Mouse (Mus musculus): ENCODE measurements around the gene S100a10.
"Not testable (repeated sequence)": the region's sequence is repeated elsewhere in the genome, so short reads cannot be mapped to it uniquely, and the experiment has no call there.

S100a10 gene

DNA sequence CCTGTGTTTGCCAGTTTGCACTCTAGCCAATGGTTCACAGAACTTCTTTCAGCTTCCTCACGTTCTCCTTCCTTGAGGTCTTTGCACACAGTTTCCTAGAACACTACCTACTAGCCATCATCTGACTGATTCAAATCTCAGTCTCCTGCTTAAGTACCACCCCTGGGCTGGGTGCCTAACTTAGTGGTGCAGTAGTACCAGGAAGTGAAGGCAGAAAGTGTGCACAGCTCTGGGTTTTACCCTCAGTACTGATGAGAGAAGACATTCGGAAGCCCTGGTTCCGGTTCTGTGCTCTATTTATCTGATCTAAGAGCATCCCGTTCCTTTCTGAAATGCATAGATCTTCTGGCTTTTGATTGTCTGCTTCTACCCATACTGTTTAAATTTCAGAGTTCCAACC, 26.8 kb downstream of the S100a10 start:
- no peak for DNase-seq

DNA sequence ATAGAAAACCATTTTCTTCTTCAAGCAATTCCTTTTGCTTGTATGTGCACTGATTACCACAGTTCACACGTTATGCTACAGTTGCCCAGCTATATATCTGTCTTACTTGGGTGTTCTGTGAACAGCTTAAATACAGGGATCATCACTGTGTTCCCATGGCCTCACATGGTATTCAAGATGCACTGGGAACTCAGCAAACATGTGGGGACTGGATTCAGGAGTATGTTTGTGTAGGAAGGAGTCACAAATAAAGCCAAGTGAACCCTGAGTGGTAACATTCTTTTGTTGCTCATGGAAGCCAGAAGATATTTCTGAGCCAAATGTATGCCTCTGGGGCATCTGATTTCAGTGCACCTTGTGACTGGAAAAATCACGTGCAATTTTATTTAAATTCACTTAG, 28.2 kb downstream of the S100a10 start:
- DNase-seq, result no peak

DNA sequence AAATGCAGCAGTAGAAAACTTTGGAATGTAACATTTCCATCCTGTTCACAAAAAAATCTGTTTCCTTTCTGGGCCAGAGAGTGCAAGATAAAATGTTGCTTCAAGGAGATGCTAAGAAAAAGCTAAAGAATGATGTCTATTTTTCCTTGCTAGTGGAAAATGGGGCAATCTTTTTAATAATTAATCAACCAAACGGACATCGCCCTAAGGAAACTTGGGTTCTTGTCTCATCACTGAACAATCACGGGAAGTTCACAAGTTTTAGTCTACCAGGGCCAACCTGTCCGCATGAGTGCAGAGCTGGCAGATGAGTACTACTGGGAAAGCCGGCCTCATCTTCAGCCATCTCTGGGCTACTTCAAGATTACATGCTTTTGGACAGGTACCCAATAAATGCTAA, 34.7 kb downstream of the S100a10 start:
- DNase-seq, result peak; percentile 86

DNA sequence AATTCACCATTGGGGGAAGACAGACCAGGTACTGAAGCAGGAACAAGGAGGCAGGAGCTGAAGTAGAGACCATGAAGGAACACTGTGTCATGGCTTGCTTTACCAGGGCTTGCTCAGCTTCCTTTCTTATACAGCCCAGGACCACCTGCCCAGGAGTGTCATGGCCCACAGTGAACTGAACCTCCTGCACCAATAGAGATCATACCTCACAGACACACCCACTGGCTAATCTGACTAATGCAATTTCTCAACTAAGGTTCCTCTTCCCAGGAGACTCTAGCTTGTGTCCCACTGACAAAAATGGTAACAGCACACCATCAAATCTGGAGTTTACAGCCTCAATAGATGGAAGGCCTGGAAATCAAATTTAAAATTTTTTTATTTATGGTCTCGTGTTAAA, 35.4 kb downstream of the S100a10 start:
- DNase-seq, result no peak

DNA sequence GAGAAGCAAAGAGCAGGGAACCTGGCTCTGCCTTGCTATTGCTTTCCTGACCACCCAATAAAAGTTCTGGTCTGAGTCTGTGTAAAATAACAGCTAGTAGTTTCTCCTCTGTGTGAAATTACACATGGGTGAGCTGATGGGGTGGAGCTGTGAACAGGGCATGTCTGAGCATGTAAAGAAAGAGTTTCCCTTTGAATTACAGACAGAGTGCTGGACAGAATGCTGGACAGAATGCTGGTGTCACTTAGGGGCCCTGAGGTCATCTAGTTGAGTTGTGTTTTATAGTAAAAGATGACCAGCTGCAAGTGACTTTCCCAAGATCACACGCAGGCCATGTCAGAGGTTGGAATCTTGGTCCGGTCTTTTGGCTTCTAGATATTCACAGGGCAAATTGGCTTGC, 37.2 kb downstream of the S100a10 start:
- DNase-seq, result no peak

DNA sequence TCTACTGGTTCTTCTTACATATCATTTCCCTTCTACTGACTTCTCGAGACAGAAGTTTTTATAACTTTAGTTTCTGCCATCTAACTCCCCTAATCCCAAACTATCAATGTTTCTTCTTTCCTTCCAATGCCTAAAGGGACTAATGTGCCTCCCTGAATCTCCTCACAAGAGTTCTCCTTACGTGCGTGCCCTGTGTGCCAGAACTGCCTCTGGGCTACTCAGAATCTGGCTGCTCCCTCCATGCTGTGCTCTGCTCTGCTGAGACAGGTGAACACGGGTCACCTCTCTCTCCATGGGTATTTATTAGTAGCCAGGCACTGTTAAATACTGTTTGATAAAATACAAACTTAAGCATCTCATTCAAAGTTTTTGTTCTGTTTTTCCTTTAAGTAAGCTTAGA, 38.1 kb downstream of the S100a10 start:
- no peak for DNase-seq

DNA sequence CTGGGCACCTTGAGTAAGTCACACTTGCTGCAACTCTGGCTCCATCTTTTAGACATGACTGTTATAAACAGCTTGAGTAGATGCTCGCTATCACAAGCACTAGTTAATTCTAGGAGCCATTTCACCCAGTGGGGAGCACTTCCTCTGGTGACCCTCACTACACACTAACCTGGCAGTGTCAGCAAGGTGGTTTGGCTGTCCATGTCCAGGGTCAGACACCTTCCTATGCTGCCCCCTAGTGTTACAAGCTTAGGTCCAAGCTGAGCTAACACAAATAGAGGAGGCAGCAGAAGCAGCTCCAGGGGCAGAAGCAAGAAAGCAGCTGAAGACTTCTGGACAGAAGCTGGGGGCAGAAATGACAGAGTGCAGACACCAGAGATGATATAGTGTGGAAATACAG, 38.6 kb downstream of the S100a10 start:
- DNase-seq, result peak; percentile 92

DNA sequence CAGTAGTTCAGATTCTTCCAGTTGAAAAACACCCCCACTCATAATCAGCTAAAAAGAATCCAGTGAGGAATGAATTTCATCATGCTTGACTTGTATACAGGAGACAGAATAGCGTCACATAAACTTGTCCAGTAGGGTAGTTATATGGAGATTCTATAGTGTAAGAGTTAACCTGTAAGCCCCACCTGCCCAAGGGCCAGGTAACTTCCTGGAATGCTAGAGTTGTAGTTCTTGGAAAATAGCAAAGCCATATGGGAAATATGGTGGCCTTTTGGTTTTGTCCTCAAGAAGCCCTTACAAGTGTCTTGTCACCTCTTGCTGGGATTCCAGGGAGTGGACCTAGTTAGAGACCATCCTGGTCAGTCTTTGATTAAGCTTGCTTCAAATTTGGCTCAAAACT, 41.8 kb downstream of the S100a10 start:
- no peak for DNase-seq

DNA sequence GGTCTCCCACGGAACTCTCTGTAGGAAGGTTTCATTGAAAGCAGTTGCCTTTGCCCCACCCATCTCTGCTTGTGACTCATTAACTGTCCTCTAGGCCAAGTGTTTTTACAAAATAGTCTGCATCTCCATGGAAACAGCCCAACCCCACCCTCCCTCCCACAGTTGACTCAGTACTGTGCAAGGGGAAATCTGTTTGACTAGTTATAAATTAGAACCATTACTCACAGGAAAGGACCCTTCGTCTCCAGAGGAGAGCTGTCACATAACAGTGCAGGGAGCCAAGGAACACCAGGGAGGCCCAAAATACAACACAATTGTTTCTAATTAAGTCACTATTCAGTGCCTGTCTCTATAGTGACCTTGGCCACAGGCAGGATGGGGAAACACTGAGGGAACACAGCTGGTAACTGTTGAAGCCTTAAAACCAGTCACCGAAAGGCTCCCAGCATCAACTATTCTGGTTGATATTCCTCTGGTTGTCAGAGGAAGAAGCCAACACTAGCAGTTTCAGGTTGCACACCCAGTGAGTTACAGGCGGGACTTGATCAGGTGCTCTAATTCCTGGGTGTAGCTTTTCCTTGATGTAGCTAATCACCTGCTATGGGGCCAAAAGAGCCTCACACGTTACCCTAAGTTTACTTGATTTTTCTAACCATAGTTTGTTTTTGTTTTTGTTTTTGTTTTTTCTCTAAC, 42.5 kb downstream of the S100a10 start:
- peak; percentile 94 for DNase-seq

DNA sequence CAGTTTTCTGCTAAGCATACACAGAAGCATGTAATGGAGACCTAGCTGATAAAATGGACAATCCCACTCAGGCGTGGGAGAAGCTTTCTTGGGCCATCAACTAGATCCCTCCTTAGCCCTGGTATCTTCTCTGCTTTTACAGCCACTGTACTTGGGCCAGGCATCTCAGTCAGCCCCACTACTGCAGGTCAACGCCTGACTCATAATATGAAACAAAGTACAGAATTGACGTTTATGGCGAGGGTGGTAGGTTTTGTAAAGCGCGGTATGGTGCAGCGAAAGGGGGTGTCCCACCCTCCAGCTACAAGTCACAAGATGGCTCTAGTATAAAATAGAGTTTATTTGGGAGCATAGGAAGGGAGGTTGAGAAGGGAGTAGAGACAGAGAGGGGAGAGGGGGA, 43.1 kb downstream of the S100a10 start:
- no peak for DNase-seq

DNA sequence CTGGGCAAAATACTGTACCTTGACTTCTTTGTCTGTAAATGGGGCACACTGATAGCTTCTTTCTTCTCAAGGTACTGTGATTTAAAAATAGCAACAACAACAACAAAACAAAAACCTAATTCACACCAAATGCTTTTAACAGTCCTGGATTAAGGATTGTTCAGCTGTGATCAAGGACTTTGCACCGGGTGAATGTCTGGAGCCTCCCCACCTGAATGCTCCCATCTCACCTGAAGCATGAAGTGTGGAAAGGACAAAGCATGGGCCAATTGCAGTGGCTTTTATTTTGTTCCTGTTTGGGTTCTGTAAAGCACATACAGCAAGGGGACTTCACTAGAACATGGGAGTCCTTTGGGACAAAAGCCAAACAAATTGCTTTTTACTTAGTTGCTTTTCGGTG, 45.3 kb downstream of the S100a10 start:
- DNase-seq, result peak; percentile 80

DNA sequence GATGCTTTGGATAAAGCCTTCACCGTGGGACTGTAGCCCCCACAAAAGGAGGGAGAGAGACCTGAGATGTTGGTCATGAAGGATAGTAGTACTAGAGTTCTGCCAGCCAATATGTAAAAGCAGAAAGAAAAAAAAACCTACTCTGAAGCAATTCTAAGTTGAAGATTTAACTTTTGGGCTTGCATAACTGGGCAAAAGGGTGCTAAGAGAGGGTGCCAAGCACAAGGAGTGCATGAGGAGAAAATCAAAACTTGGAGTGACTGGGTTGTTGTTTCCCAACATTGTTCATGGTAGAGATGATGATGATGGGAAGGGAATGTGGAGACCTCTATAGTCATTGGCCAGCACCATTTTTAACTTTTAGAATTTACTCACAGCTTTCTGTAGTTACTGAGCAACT, 47.0 kb downstream of the S100a10 start:
- peak; percentile 71 for DNase-seq

DNA sequence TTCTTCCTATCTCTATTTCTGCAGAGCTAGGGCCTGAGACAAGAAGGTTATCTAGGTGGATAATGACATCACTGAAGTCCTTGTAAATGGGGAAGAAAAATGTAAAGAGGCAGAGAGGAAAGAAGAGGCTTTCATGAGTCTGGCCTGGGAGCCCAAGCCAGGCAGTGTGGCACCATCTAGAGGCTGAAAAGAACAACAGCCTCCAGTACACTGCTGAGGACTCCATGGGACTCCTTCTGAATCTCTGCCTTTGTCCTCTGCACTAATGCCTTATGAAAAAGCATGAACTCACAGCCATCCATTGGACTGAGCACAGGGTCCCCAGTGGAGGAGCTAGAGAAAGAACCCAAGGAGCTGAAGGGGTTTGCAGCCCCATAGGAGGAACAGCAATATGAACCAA, 54.1 kb downstream of the S100a10 start:
- DNase-seq, result not testable (repeated sequence)

Measured in kidney, adult 9 months (tissue).